Mouse (Mus musculus) T-helper 17 cell (primary cell): Measurements from ENCODE around the gene Zfp868.
"Not testable (repeated sequence)": the region's sequence is repeated elsewhere in the genome, so short reads cannot be mapped to it uniquely, and the experiment has no call there.

Experiments
- in situ Hi-C, 2 experiments: fragments of 300-600 bp; cut with MboI, MseI; formaldehyde crosslinking; loops; 1 replicate in 1 of 2; 2 replicates in 1 of 2; pipeline ENCODE4 v1.15.1; 2025; ENCODE audit warnings: high pct_unique_total_duplicates in 2 of 2

Gene Zfp868

DNA sequence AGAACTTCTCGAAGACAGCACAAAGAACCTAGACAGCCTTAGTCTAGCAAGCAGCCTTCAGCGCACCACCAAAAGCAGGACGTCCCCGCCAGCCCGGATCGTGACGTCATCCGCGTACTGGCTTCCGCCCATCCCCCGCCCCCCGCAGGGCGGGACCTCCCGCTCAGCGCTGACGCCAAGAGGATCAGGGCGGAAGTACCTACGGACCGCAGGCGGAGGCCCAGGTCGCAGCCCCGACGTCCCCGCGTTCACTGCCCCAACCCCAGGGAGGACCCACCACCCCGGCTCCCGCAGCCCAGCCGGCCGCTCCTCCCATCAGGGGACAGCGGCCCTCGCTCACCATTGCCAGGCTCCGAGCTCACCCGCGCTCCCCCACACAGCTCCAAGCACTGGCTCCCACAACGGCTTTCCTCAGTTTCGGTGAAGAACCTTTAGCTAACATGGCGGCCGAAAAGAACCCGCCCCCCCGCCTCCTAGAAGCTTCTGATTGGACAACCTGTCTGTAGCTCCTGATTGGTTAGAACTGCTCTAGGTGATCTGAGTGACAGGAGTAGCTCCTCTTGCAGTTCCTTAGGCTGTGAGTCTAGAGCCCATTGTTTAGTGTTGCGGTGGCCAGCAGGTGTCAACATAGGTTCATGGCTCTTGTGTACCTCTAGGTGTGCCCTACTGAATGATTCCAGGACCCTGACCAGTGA is at the start of gene Zfp868:
TSS of gene Zfp868 (minus strand) at position 454 of the 695 bp plus-strand sequence.
- in situ Hi-C loops: loop anchor here (10.0 kb wide), 2 partner anchors 90 to 540 kb away; partner anchors contain the start of gene Zfp869 (in 1 of the 2)

DNA sequence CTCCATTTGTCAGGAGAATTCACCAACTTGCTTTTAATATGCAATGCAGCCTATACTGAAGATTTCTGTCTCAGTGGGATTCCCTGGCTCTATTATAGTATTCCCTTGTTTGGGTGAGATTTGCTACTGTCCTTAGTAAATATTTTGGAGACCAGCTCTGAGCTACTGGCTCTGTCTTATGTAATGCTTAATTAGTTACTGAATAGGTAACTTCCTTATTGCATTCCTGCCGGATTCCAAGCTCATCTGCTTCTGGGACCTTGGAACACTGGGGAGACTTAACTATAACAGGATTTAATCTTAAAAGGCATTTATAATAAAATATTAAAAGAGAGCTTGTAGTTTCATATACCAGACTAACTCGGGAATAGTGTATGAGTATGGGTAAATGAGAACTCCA is 39.7 kb upstream of the Zfp868 start:
- in situ Hi-C loops: loop anchor here in 1 of 2 experiments (5.0 kb wide), 1 partner anchor 42 kb away; no protein-coding TSS in a partner anchor

DNA sequence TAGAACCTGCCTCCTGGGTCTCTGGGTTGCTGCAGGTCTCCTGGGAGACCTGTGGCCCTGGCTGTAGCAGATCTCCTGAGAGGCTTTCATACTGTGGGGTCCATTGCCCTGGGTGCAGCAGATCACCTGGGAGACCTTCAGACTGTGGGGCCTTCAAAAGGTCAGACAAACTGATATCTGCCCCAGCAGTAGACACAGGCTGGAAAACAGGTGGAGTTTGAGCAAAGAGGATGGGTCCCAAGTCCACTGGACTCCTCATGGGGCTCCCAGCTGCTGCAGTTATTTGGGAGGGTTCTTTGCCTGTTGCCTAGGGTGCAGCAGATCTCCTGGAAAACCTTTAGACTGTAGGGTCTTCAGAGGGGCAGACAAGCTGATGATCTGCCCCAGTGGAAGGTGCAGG is 35.9 kb upstream of the Zfp868 start:
- in situ Hi-C loops: no loop called here

DNA sequence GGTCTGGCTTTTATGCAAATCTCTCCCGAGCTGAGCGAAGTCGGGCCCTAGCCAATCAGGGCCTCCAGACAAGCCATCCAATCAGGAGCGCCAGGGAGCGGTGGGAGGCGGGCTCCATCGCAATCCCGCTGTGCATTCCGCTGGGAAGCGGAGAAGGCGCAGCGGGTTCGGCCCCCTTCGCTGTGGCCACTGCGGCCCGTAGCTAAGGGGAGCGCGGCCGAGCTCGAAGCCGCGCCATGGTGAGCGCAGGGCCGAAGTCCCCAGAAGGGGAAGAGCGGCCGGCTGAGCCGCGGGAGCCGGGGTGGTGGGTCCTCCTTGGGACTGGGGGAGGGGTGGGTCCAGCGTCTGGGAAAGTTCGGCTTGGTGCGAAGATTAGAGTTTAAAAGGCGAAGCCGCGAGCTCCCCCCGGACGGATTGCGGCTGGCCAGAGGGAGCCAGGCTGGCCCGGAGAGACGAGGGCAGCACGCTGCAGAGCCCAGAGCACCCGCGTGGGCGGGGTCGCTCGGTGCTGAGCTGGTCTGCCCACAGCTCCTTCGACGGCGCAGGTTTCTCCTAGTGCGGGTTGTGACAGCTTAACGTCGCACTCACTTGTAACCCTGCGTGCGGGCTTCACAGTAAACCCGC is 29.1 kb upstream of the Zfp868 start, which contains the start of gene Zfp964:
TSS of gene Zfp964 (plus strand) at position 122 of the 624 bp plus-strand sequence.
- in situ Hi-C loops: no loop called here

DNA sequence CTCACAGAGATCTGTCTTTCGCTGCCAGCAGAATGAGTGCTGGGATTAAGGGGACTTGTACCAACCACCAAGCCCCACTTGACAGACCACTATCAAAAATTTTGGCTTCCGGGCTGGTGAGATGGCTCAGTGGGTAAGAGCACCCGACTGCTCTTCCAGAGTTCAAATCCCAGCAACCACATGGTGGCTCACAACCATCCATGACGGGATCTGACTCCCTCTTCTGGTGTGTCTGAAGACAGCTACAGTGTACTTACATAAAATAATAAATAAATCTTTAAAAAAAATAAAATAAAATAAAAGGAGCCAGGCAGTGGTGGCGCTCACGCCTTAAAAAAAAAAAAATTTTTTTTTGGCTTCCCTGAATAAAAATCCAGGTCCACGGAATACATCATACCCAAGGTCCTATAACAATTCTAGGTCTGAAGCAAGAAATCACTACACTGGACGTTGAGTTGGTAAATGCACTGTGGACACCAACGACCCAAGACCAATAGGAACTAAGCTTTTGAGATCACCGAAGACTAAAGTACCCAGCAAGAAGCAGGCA is 28.5 kb upstream of the Zfp868 start:
- in situ Hi-C loops: no loop called here

DNA sequence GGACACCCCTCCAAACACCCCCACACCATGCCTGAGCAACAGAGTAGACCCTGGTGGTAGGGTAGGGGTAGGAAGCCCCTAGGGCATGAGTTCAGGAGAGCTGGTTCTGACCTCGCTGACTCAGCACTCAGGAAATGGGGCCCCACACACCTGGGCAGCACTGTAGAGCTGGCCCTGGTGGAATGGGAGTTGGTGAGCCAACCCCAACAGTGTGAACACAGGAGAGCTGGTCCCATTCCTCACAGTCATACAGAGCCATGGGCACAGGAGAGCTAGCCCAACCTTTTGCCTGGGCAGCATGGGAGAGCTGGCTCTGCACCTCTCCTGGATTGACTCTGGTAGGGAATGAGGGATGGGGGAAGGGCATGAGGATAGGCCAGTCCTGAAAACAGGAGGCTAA is 7.3 kb downstream of the Zfp868 start:
- in situ Hi-C loops: loop anchor here in 1 of 2 experiments (5.0 kb wide), 1 partner anchor 94 kb away; the partner anchor contains the start of gene Zfp869

DNA sequence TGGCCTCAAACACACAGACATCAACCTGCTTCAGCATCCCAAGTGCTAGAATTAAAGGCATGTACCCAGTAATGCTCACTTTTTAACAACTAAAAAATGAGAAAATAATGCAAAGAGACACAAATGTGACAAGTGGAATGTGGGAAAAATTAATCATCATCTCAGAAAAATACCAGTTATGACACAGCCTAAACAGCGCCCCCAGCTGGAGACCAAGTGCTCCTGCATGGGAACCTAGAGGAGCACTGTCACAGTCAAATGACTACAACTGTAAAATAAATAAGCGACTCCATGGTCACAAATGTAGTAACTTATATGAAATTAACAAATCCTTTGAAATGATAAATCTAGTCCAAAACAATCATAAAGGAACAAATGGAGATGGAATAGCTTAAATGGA is 10.7 kb downstream of the Zfp868 start:
- in situ Hi-C loops: loop anchor here in 1 of 2 experiments (5.0 kb wide), 1 partner anchor 98 kb away; the partner anchor contains the start of gene Zfp869

DNA sequence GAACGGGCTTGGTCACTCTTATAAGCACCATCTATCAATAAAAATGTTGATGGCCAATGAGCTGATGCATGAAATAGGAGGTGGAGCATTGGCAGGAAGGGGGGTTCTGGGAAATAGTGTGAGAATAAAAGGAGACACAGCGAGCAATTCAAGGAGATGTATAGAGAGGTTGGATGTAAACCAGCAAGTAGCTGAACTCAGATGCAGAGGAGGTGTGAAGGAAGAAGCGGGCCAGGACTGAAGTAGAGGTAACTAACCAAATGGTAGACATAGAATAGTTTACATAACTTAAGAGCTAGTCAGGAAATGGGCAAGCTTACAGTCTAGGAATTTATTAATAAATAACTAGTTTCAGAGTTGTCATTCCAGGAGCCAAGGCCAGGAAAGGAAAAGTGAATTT is 27.8 kb downstream of the Zfp868 start:
- in situ Hi-C loops: not testable (repeated sequence)

DNA sequence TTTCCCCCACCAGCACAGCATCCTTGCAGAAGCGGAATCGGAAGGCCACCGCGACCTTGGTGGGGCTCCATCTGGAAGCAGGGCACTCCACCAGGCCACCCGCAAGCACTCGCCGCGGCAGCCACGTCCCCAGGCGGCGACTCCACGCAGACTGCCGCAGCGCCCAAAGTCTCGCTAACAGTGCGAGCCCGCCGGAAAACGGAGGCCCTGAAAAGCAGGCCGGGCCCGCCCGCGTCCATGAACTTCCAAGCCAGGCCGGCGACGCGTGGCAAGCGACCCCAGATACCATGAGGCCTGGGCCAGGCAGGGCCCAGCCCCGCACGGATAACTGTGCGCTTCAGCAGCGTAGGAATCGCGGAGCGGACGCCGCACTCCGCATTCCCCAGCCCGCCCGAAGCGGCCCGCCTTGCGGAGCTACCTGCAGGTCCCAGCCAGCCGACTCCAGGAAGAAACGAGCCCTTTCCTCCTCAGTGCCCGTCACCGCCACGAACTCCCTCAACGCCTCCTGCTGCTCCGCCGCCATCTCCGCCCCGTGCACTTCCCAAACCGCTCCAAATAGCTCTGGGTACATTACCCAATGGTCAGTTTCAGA is 40.6 kb downstream of the Zfp868 start:
- in situ Hi-C loops: no loop called here

DNA sequence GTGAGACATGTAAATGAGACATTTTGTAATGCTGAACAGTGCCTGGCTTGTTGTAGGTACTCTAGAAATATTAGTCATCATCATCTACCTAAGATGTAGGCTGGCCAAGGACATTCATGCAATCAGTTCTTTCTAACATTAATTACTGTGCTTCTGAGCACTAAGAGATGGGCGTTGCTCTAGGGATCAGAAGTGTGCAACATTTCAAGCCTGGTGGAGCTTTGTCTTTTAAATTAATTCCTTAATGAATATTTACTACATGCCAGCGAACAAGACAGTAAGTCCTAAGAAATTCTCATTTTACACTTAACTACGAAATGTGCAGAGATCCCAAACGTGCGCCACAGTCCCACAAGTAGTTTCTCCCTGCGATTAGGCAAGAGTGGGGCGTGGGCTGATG is 41.1 kb downstream of the Zfp868 start:
- in situ Hi-C loops: not testable (repeated sequence)
